Mouse (Mus musculus): Measurements from ENCODE around the gene Ccdc85b. TPM values are rescaled to one million over a fixed set of nuclear protein-coding genes. Genes with fewer than 3 reads are reported as not detected.

Ccdc85b gene
- total RNA-seq (2023) = 1 to 10 TPM; 1.3 to 2.1 TPM

GRCm38 (mm10) chr19:5457746-5458442 is at the start of gene Ccdc85b:
Ccdc85b (minus strand) TSS chr19:5457894.

GRCm38 (mm10) chr19:5503687-5504086 is 46.0 kb upstream of the Ccdc85b start, which contains the start of gene 1700020D05Rik:
1700020D05Rik (minus strand) TSS chr19:5503787.

GRCm38 (mm10) chr19:5490313-5490897 is 32.7 kb upstream of the Ccdc85b start, which contains the start of gene Cfl1:
Cfl1 (plus strand) TSS chr19:5490455.

GRCm38 (mm10) chr19:5487768-5488550 is 30.3 kb upstream of the Ccdc85b start, which contains the start of gene Mus81:
Mus81 (minus strand) TSS chr19:5488402.

GRCm38 (mm10) chr19:5473720-5474119 is 16.0 kb upstream of the Ccdc85b start, which contains the start of gene Efemp2:
Efemp2 (plus strand) TSS chr19:5473954.

GRCm38 (mm10) chr19:5468374-5468773 is 10.7 kb upstream of the Ccdc85b start, which contains the start of gene Ctsw:
Ctsw (minus strand) TSS chr19:5468507.

GRCm38 (mm10) chr19:5460465-5460911 is 2.8 kb upstream of the Ccdc85b start, which contains the start of gene Fibp:
Fibp (plus strand) TSS chr19:5460615.

GRCm38 (mm10) chr19:5447515-5448353 is 10.0 kb downstream of the Ccdc85b start, which contains the start of gene Fosl1:
Fosl1 (plus strand) TSS chr19:5447547.

GRCm38 (mm10) chr19:5424782-5425741 is 32.6 kb downstream of the Ccdc85b start, which contains the start of the genes Drap1 and AI837181:
Drap1 (minus strand) TSS chr19:5424979.
AI837181 (plus strand) TSS chr19:5425144.

Other genes with a start within 250 kb of the Ccdc85b start
- gene Pacs1, start 184.8 kb downstream of the Ccdc85b start, total RNA-seq (2023) = 100 to 1,000 TPM; 105 to 106 TPM
- gene Sf3b2, start 162.4 kb downstream of the Ccdc85b start, total RNA-seq (2023) = 100 to 1,000 TPM; 199 to 214 TPM
- gene Gal3st3, start 159.6 kb downstream of the Ccdc85b start, total RNA-seq (2023) = not detected
- gene Catsper1, start 122.2 kb downstream of the Ccdc85b start, total RNA-seq (2023) = not detected
- gene Cst6, start 108.3 kb downstream of the Ccdc85b start, total RNA-seq (2023) = not detected
- 10 to 100 TPM; 21.3 to 25.1 TPM for gene Eif1ad, start 91.2 kb downstream of the Ccdc85b start, total RNA-seq (2023)
- 10 to 100 TPM; 65.2 to 82.5 TPM for gene Banf1, start 90.7 kb downstream of the Ccdc85b start, total RNA-seq (2023)
- 10 to 100 TPM; 96.2 to 98.5 TPM for gene Sart1, start 69.2 kb downstream of the Ccdc85b start, total RNA-seq (2023)
- gene Tsga10ip, start 55.4 kb downstream of the Ccdc85b start, total RNA-seq (2023) = under 1 TPM in 1 of 2 experiments, not detected in 1; 0.20 TPM
- 100 to 1,000 TPM; 122 to 124 TPM for gene Drap1, start 32.9 kb downstream of the Ccdc85b start, total RNA-seq (2023)
- gene AI837181, start 32.8 kb downstream of the Ccdc85b start, total RNA-seq (2023) = 10 to 100 TPM; 38.8 to 44.7 TPM
- gene Fosl1, start 10.3 kb downstream of the Ccdc85b start, total RNA-seq (2023) = 10 to 100 TPM; 47.9 to 66.9 TPM
- 10 to 100 TPM; 51.1 to 59.5 TPM for gene Fibp, start 2.7 kb upstream of the Ccdc85b start, total RNA-seq (2023)
- under 1 TPM; 0.69 to 0.79 TPM for gene Ctsw, start 10.6 kb upstream of the Ccdc85b start, total RNA-seq (2023)
- 1 to 10 TPM in 1 of 2 experiments, under 1 TPM in 1; 0.20 to 1.2 TPM for gene Efemp2, start 16.1 kb upstream of the Ccdc85b start, total RNA-seq (2023)
- 10 to 100 TPM; 19.9 to 20.9 TPM for gene Mus81, start 30.5 kb upstream of the Ccdc85b start, total RNA-seq (2023)
- gene Cfl1, start 32.6 kb upstream of the Ccdc85b start, total RNA-seq (2023) = 1,000 to 10,000 TPM; 1,662 to 1,728 TPM
- gene 1700020D05Rik, start 45.9 kb upstream of the Ccdc85b start, total RNA-seq (2023) = 1 to 10 TPM in 1 of 2 experiments, under 1 TPM in 1; 0.88 to 1.6 TPM
- gene Snx32, start 52.6 kb upstream of the Ccdc85b start, total RNA-seq (2023) = 1 to 10 TPM; 3.6 to 4.3 TPM
- under 1 TPM in 1 of 2 experiments, not detected in 1; 0.13 TPM for gene Ovol1, start 102.8 kb upstream of the Ccdc85b start, total RNA-seq (2023)
- 10 to 100 TPM; 69.1 to 69.3 TPM for gene Ap5b1, start 110.1 kb upstream of the Ccdc85b start, total RNA-seq (2023)
- 100 to 1,000 TPM; 158 to 174 TPM for gene Rnaseh2c, start 144.0 kb upstream of the Ccdc85b start, total RNA-seq (2023)
- 10 to 100 TPM; 81.3 to 83.8 TPM for gene Kat5, start 152.3 kb upstream of the Ccdc85b start, total RNA-seq (2023)
- gene Rela, start 179.6 kb upstream of the Ccdc85b start, total RNA-seq (2023) = 10 to 100 TPM; 73.0 to 88.9 TPM
- 100 to 1,000 TPM; 212 to 218 TPM for gene Sipa1, start 205.8 kb upstream of the Ccdc85b start, total RNA-seq (2023)
- gene Map3k11, start 230.8 kb upstream of the Ccdc85b start, total RNA-seq (2023) = 10 to 100 TPM; 86.5 to 87.3 TPM
- 10 to 100 TPM; 68.8 to 83.2 TPM for gene Pcnx3, start 231.0 kb upstream of the Ccdc85b start, total RNA-seq (2023)
- not detected for gene Kcnk7, start 246.5 kb upstream of the Ccdc85b start, total RNA-seq (2023)